Mouse (Mus musculus) stomach, postnatal 0 days (tissue): ENCODE data around the gene Fbxo31. TPM values are rescaled to one million over a fixed set of nuclear protein-coding genes. Genes with fewer than 3 reads are reported as not detected.

Experiments
- ATAC-seq: fragments of 200-750 bp; cut with Nextera tagmentation; 2 replicates; pipeline ENCODE4 v1.8.0; 2017; ENCODE audit not compliant: low FRiP score, low TSS enrichment
- DNase-seq: peaks from one replicate; pipeline ENCODE4 v3.0.0-alpha.2; 2016; ENCODE audit warnings: low spot score
- H3K27ac ChIP-seq: fragments of 300-500 bp; sonication (generic); replicated peaks from 2 replicates; pipeline ENCODE4 v1.5.1; 2014; ENCODE audit warnings: mild to moderate bottlenecking, control low read depth
- H3K27me3 ChIP-seq: fragments of 300-500 bp; sonication (generic); 2 replicates; pipeline ENCODE4 v1.6.1; 2014; ENCODE audit warnings: low read length; ENCODE audit not compliant: control insufficient read depth, insufficient read depth
- H3K36me3 ChIP-seq: fragments of 300-500 bp; sonication (generic); 2 replicates; pipeline ENCODE4 v1.6.1; 2014; ENCODE audit warnings: low read length, mixed read lengths; ENCODE audit not compliant: control insufficient read depth, insufficient read depth
- H3K4me1 ChIP-seq: fragments of 300-500 bp; sonication (generic); replicated peaks from 2 replicates; pipeline ENCODE4 v1.6.1; 2014; ENCODE audit warnings: antibody characterized with exemption; ENCODE audit not compliant: control insufficient read depth, insufficient read depth
- H3K4me2 ChIP-seq: fragments of 300-500 bp; sonication (generic); replicated peaks from 2 replicates; pipeline ENCODE4 v1.6.1; 2014; ENCODE audit warnings: low read depth, mild to moderate bottlenecking, control low read depth, moderate library complexity
- H3K4me3 ChIP-seq: fragments of 300-500 bp; sonication (generic); 2 replicates; pipeline ENCODE4 v1.5.1; 2014; ENCODE audit warnings: low read depth, low read length, control low read depth
- H3K9ac ChIP-seq: fragments of 300-500 bp; sonication (generic); 2 replicates; pipeline ENCODE4 v1.6.1; 2014; ENCODE audit warnings: mild to moderate bottlenecking, low read length, control low read depth, mixed read lengths
- H3K9me3 ChIP-seq: fragments of 300-500 bp; sonication (generic); 2 replicates; pipeline ENCODE4 v1.6.1; 2016; ENCODE audit warnings: low read length; ENCODE audit not compliant: control insufficient read depth
- CTCF ChIP-seq: IDR thresholded peaks from 2 replicates; pipeline ENCODE4 v1.5.1; 2016; ENCODE audit warnings: antibody characterized with exemption, low read depth, mild to moderate bottlenecking, moderate library complexity
- EP300 ChIP-seq: optimal IDR thresholded peaks from 2 replicates; pipeline ENCODE3; 2016; ENCODE audit warnings: antibody characterized with exemption
- WGBS: fragments of 180-500 bp; shearing (Covaris S2); extraction: QIAGEN DNeasy Blood & Tissue Kit; methylation state at CpG from one replicate; pipeline ENCODE4 v1.1.7; 2014; 5-methylcytosine and 5-hydroxymethylcytosine counted together
- polyA plus RNA-seq: library from polyadenylated mRNA; unstranded; fragments of >200 nt; fragmentation: Nextera tagmentation; extraction: Ambion mirVana; gene quantifications from 2 replicates; pipeline ENCODE4 v1.2.1, GENCODE M21; 2015

Fbxo31 gene
- polyA plus RNA-seq, 1 experiment from 2014 or later: 10.0 TPM

GRCm38 (mm10) chr8:121584730-121585129, 6.1 kb upstream of the Fbxo31 start:
- H3K27me3 ChIP-seq: no peaks in the 10 kb centered on the region
- peak overlapping the region; percentile 54 for H3K4me3 ChIP-seq
- DNase-seq (no peak), ATAC-seq (no peak)
- TF ChIP-seq EP300 (no peak), CTCF (no peak)
- peak overlapping the region; percentile 63 for H3K4me2 ChIP-seq
- 0 out of 2 replicates have a peak overlapping the region, but pooled peaks have one; percentile 80 for H3K27ac ChIP-seq
- WGBS: 43% methylated on average over 13 of the region's 13 CpGs
- no peaks in the 10 kb centered on the region for H3K9me3 ChIP-seq
- peak overlapping the region; percentile 77 for H3K9ac ChIP-seq
- 0 out of 2 replicates have a peak, but pooled peaks cover 3% of the 10 kb centered on the region for H3K4me1 ChIP-seq
- no peaks in the 10 kb centered on the region for H3K36me3 ChIP-seq

GRCm38 (mm10) chr8:121583653-121584052, 5.0 kb upstream of the Fbxo31 start:
- ATAC-seq (no peak), DNase-seq (no peak)
- WGBS: 47% methylated on average over 8 of the region's 8 CpGs
- no peak overlapping the region for H3K4me3 ChIP-seq
- no peak overlapping the region for H3K9ac ChIP-seq
- 0 out of 2 replicates have a peak, but pooled peaks cover 3% of the 10 kb centered on the region for H3K4me1 ChIP-seq
- TF ChIP-seq EP300 (no peak), CTCF (no peak)
- no peak overlapping the region for H3K27ac ChIP-seq
- H3K9me3 ChIP-seq: no peaks in the 10 kb centered on the region
- H3K4me2 ChIP-seq: no peak overlapping the region
- H3K36me3 ChIP-seq: no peaks in the 10 kb centered on the region
- H3K27me3 ChIP-seq: no peaks in the 10 kb centered on the region

- Histone ChIP-seq H3K4me2 (peak overlapping the region; percentile 15; the same call in 1 of the 2 replicates), H3K9me3 (no peaks in the 10 kb centered on the region), H3K36me3 (no peaks in the 10 kb centered on the region), H3K9ac (no peak overlapping the region), H3K27me3 (no peaks in the 10 kb centered on the region), H3K4me1 (peaks cover 14% of the 10 kb centered on the region; the same call in 1 of the 2 replicates), H3K27ac (peak overlapping the region; percentile 78), H3K4me3 (no peak overlapping the region)
- peak; percentile 62 for ATAC-seq
- TF ChIP-seq EP300: no peak
- no peak for TF ChIP-seq CTCF
- WGBS: 9% methylated on average over 9 of the region's 9 CpGs
- peak; percentile 66 for DNase-seq
Observed at GRCm38 (mm10) chr8:121580465-121580864, 1.9 kb upstream of the Fbxo31 start.

GRCm38 (mm10) chr8:121577751-121578675, 593 bp downstream of the Fbxo31 start:
- Histone ChIP-seq H3K36me3 (no peaks in the 10 kb centered on the region), H3K4me3 (peak overlapping the region; percentile 82), H3K4me1 (peaks cover 11% of the 10 kb centered on the region; the same call in 1 of the 2 replicates), H3K27ac (peak overlapping the region; percentile 73), H3K9me3 (no peaks in the 10 kb centered on the region), H3K27me3 (no peaks in the 10 kb centered on the region), H3K4me2 (peak overlapping the region; percentile 88), H3K9ac (peak overlapping the region; percentile 86)
- DNase-seq (peak; percentile 39), ATAC-seq (no peak; the same call in 1 of the 2 replicates)
- WGBS: 2% methylated on average over 43 of the region's 44 CpGs
- TF ChIP-seq CTCF (0 out of 2 replicates have a peak, but pooled peaks have one; percentile 0), EP300 (no peak)

- Histone ChIP-seq H3K4me2 (no peak overlapping the region), H3K9me3 (no peaks in the 10 kb centered on the region), H3K4me1 (peaks cover 11% of the 10 kb centered on the region; the same call in 1 of the 2 replicates), H3K36me3 (no peaks in the 10 kb centered on the region), H3K27ac (no peak overlapping the region), H3K4me3 (no peak overlapping the region), H3K9ac (no peak overlapping the region), H3K27me3 (no peaks in the 10 kb centered on the region)
- 69% methylated on average over 3 of the region's 3 CpGs for WGBS
- TF ChIP-seq EP300 (no peak), CTCF (no peak)
- DNase-seq: no peak
- ATAC-seq: no peak
Observed at GRCm38 (mm10) chr8:121575661-121576060, 2.9 kb downstream of the Fbxo31 start.

GRCm38 (mm10) chr8:121573275-121573674, 5.3 kb downstream of the Fbxo31 start:
- TF ChIP-seq CTCF (no peak), EP300 (no peak)
- Histone ChIP-seq H3K4me1 (peaks cover 11% of the 10 kb centered on the region; the same call in 1 of the 2 replicates), H3K27ac (no peak overlapping the region), H3K4me3 (no peak overlapping the region), H3K9me3 (no peaks in the 10 kb centered on the region), H3K9ac (no peak overlapping the region), H3K4me2 (no peak overlapping the region), H3K36me3 (no peaks in the 10 kb centered on the region), H3K27me3 (no peaks in the 10 kb centered on the region)
- WGBS: 11% methylated on average over 3 of the region's 3 CpGs
- ATAC-seq (peak; percentile 87), DNase-seq (peak; percentile 79)
